Mouse (Mus musculus) B cell, adult 2 months (primary cell): Measurements from ENCODE around the gene Setx.
"Not testable (repeated sequence)": the region's sequence is repeated elsewhere in the genome, so short reads cannot be mapped to it uniquely, and the experiment has no call there.

Experiments
- DNase-seq, 2 experiments: peaks; one replicate each; pipeline ENCODE4 v3.0.0; 2022

The Setx gene

DNA sequence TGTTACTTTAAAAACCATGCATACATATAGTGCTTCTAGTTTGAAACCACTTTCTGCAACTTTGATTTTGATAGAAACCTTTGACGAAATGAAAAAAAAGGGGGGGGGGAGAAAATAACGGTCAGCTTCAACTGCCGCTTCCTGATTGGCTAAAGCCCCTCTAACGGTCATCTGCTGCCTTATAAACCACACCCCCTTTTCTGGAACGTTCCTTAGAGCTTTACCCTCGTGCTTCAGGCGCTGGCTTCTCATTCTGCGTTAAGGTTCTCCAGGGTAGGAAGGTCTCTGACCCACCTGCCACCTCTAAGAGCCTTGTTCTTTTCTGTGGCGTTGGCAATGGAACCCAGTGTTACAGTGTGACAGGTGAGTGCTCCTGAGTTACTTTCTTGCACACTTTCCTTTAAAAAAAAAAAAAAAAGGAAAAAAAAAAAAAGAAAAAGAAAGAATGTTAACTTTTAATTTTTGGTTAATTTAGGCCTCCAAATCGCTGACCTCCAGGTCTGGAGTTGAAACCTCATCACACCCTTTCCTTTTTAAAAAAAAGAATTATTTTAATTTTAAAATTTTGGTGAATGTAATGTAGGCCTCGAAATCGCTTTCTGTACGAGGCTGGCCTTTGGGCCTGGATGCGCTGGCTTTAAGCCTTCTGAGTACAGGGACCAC lies at the start of gene Setx:
Gene Setx (plus strand): TSS at position 275 of the 663 bp plus-strand sequence.
- DNase-seq, result peak in 1 of 2 experiments; percentile 10

DNA sequence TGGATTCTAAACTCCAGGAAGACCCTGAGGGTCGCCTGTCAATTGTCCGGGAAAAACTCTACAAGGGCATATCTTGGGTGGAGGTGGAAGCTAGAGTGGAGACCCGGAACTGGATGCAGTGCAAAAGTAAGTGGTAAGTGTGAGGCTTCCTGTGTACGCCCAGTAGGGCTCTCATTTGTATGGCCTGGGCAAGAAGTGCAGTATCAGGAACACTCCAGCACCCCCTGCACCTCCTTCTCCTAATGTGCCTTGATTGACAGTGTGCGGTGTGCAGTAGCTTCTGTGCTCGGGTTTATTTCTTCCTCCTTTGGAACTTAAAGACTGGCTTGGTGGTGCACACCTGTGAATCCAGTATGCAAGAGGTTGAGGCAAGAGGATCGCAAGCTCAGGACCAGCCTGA lies 49.3 kb upstream of the Setx start:
- DNase-seq, result no peak

- no peak for DNase-seq
Observed at GRCm38 (mm10) chr2:29075331-29076070, 48.5 kb upstream of the Setx start.

GRCm38 (mm10) chr2:29076226-29076625 lies 47.8 kb upstream of the Setx start:
- no peak for DNase-seq

DNA sequence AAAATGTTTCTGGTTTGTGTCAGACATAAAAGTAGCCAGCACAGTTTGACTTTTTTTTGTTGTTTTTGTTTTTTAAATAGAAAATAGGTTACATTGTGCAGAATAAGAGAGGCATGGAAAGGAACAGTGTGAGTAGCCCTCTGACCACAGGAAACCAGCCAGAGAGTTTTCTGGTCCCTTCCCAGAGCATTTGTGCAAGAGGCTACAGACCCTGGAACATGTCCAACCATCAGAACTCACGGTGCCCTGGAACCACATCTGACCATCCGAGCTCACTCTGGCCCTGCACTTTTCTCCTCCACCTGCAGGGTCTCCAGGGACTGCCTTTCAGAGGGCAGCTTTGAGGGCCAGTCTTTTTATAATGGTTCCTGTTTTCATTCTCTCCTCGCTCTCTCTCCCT lies 42.0 kb upstream of the Setx start:
- DNase-seq, result no peak

DNA sequence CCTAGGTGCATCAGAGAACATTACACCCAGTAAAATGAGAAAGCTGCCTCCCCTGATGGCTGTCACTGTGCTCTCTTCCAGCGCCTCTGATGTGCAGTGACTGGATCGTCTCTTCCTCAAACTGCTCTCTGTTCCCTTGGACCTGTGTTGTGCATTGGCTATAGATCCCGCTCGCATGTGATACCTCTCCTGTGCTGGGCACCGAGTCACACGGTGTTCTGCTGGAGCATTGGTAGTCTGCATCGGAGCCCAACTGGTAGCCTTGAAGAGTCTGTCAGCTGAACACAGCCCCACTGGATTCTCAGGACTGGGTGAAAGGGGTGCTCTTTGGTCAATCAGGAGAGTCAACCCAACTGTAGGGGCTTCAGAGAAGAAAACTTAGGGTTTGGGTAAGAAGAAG lies 38.0 kb upstream of the Setx start:
- DNase-seq, result no peak

- DNase-seq, result not testable (repeated sequence)
Observed at GRCm38 (mm10) chr2:29089276-29089675, 34.7 kb upstream of the Setx start.

DNA sequence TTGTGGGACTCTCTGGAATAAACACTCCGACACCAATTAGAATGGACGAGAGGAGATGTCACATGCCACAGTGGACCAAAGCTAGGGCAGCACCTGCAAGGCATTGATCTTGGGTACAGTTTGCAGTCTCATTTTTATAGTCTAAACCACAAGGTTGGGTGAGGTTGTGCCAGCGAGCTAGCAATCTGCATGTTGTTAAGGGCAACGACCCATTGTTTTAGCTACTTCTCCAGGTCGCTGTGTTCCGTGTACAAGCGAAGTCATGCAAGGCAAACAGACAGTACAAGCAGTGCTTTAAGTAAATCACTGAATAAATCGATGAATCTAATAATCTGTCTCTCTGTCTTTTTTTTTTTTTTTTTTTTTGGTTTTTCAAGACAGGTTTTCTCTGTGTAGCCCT lies 28.3 kb upstream of the Setx start:
- DNase-seq, result no peak

DNA sequence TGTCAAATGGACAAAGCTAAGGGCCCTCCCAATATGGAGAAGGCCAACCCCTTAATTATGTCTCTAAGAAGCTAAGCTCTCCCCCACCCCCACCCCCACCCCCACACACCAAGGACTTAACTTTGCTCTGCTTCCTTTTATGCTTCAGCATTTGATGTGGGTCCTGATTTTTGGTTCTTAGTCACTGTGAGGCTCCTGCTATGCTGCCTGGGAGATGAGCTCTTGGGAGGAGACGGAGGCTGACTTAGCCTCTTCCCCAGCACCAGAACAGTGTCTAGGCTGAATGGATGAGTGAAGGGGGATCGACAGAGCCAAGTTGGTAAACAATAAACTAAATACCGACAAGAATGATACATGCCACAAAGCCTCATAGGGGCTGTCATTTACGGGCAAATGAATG lies 27.2 kb upstream of the Setx start:
- DNase-seq, result no peak

GRCm38 (mm10) chr2:29097465-29097864 lies 26.5 kb upstream of the Setx start:
- no peak for DNase-seq

DNA sequence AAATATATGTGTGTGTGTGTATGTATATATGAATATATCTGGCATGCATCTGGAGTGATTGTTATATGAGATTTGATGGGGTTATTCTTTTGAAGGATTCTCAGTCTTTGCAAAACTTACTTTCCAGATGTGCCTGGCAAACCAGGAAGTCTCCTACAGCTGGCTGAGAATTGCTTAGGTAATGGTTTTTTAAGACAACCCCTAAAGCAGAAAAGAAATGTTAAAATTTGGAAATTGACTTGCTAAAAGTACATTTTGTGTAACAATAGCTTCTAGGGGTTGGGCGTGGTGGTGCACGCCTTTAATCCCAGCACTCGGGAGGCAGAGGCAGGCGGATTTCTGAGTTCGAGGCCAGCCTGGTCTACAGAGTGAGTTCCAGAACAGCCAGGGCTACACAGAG lies 26.0 kb upstream of the Setx start:
- DNase-seq, result not testable (repeated sequence)

GRCm38 (mm10) chr2:29098786-29099185 lies 25.2 kb upstream of the Setx start:
- no peak for DNase-seq

DNA sequence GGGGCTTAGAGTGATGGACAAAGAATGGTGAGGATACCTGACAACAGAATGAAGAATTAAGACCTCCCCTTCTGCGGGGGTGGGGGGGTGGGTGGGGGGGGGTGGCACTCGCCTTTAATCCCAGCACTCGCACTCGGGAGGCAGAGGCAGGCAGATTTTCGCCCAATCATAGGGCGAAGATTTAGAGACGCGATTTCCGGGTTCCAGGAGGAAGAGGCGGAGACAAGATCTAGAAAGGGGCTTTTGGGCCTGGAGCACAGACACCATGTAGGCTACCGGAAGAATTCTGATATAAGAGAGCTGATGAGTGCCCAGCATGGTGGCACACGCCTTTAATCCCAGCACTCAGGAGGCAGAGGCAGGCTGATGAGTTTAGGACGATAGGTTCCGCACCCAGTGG lies 24.3 kb upstream of the Setx start:
- DNase-seq, result no peak

- no peak for DNase-seq
Observed at GRCm38 (mm10) chr2:29100822-29101534, 23.0 kb upstream of the Setx start.

DNA sequence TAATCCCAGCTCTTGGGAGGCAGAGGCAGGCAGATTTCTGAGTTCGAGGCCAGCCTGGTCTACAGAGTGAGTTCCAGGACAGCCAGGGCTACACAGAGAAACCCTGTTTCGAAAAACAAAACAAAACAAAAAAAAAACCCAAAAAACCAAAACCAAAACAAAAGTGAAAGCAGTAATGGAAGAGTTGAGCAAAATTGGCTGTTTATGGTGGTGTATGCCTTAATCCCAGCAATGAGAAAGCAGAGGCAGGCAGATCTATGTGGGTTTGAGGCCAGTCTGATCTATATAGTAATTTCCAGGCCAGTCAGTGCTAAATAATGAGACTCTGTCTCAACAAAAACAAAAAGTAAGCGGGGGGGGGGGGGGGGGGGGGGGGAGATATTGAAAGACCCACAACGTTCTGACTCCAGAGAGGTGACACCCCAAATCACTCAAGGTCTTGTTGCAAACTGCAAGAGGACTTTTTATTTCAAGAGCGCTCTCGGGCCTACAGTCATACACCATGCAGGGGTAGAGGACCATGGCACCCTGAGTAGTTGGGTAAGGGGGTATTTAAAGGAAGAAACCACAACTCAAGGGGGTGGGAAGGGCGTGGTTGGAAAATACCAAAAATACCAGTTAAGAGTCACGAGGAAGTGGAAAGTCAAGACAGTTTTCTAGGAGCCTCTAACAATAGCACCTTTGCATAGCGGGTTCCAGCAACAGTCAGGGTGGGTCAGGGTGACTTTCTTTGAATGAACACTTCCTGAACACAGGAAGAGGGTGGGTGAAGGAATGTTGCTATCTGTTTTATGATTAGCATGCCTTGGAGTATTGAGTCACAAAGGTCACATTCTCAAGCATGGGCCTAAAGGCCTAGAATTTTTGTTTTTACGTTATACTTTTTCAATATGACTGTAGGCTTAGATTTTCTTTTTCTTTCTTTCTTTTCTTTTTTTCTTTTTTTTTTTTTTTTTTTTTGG lies 21.3 kb upstream of the Setx start:
- DNase-seq, result not testable (repeated sequence)

DNA sequence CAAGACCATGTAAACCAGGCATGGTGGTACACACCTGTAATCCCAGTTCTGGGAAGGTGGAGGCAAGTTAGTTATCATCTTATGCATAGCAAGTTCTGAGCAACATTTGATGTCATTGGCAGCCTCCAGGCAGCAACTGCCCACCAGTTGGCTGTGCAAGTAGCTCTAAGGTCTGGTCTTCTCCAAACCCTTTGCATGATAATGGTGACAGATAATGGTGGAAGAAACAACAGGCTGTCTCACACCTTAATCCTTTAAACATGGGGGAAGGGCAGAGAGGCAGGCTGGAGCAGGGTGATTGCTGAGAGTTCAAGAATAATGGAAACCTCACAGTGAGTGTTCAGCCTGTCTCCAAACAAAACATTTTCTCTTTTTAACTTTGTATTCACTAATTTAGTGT lies 3.0 kb upstream of the Setx start:
- DNase-seq, result no peak

GRCm38 (mm10) chr2:29122446-29122845 lies 1.5 kb upstream of the Setx start:
- no peak for DNase-seq

GRCm38 (mm10) chr2:29124571-29124935 lies 572 bp downstream of the Setx start:
- no peak for DNase-seq

DNA sequence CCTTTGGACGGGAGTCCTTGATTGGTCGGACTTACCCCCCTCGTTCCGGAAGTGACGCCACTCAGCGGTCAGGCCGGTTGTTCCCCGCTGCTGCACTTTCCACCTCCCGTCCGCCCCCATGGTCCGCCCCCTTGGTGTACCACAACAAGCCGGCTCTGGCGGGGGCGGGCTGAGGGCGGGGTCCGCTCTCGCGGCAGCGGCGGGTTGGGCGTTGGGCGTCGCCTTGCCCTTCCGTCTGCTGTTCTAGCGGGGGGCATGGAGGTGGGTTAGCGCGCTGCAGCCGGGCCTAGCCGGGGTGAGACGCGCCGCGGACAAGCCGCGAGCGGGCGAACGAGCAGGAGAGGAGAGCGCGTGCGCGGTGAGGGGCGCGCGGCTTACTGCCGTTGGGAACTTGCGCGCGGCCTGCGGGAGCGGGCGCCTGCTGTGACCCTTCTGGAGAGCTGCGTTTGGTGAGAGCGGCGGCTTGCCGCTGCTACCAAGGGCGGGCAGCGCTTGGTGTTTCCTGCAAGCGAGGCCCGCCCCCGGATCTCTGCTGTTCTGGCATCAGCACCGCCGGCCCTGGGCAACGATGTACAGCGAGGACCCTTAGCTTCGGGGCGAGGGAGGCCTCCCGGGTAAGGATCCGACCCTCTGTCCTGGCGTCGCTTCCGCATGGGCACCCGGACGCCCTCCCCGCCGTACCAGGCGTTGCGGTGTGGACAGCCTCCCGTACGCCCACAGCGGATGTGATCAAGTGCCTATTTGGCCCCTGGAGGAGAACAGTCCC lies 1.1 kb downstream of the Setx start:
- DNase-seq, result peak; percentile 100

- no peak for DNase-seq
Observed at GRCm38 (mm10) chr2:29130118-29130899, 6.3 kb downstream of the Setx start.

GRCm38 (mm10) chr2:29135161-29135560 lies 11.2 kb downstream of the Setx start:
- no peak for DNase-seq
